Mouse (Mus musculus) limb, embryonic 12.5 days (tissue): ENCODE measurements at regions not wholly inside any gene's neighbourhood (a gene's known extent, or its start where the extent isn't known, plus 50 kb on each side); places are given as distances from the start of the nearest gene placed in this dataset.

Experiments
- ATAC-seq: fragments of 200-750 bp; cut with Nextera tagmentation; 2 replicates; pipeline ENCODE4 v1.8.0; 2017; ENCODE audit warnings: low read depth, moderate TSS enrichment; ENCODE audit not compliant: insufficient number of reproducible peaks, insufficient read depth, low FRiP score, low TSS enrichment
- H3K27ac ChIP-seq: fragments of 300-500 bp; sonication (generic); 2 replicates; pipeline ENCODE4 v1.5.1; 2016; ENCODE audit warnings: mild to moderate bottlenecking, moderate library complexity
- H3K27me3 ChIP-seq: fragments of 300-500 bp; sonication (generic); 2 replicates; pipeline ENCODE4 v1.6.1; 2016; ENCODE audit warnings: mild to moderate bottlenecking, moderate library complexity
- H3K36me3 ChIP-seq: fragments of 300-500 bp; sonication (generic); 2 replicates; pipeline ENCODE4 v1.6.1; 2016; ENCODE audit warnings: mild to moderate bottlenecking, moderate library complexity
- H3K4me1 ChIP-seq: fragments of 300-500 bp; sonication (generic); replicated peaks from 2 replicates; pipeline ENCODE4 v1.6.1; 2016
- H3K4me2 ChIP-seq: fragments of 300-500 bp; sonication (generic); 2 replicates; pipeline ENCODE4 v1.6.1; 2016; ENCODE audit warnings: mild to moderate bottlenecking, moderate library complexity
- H3K4me3 ChIP-seq: fragments of 300-500 bp; sonication (generic); replicated peaks from 2 replicates; pipeline ENCODE4 v1.5.1; 2016; ENCODE audit warnings: mild to moderate bottlenecking
- H3K9ac ChIP-seq: fragments of 300-500 bp; sonication (generic); replicated peaks from 2 replicates; pipeline ENCODE4 v1.6.1; 2016; ENCODE audit warnings: mild to moderate bottlenecking, moderate library complexity
- H3K9me3 ChIP-seq: fragments of 300-500 bp; sonication (generic); 2 replicates; pipeline ENCODE4 v1.6.1; 2016; ENCODE audit warnings: mild to moderate bottlenecking, moderate library complexity
- WGBS: fragments of 180-500 bp; shearing (Covaris S2); methylation state at CpG from one replicate; pipeline ENCODE4 v1.1.7; 2016; 5-methylcytosine and 5-hydroxymethylcytosine counted together

GRCm38 (mm10) chr8:18422846-18423245 is 555.2 kb downstream of the Defb40 start:
- no peak overlapping the region for H3K4me2 ChIP-seq
- no peak for ATAC-seq
- H3K27me3 ChIP-seq = no peaks in the 10 kb centered on the region
- no peak overlapping the region for H3K9ac ChIP-seq
- no peak overlapping the region for H3K27ac ChIP-seq
- no peak overlapping the region for H3K4me3 ChIP-seq
- no peaks in the 10 kb centered on the region for H3K36me3 ChIP-seq
- H3K9me3 ChIP-seq = no peaks in the 10 kb centered on the region
- 83% methylated on average over 5 of the region's 5 CpGs for WGBS
- no peaks in the 10 kb centered on the region for H3K4me1 ChIP-seq

GRCm38 (mm10) chr8:18412470-18412869 is 565.6 kb downstream of the Defb40 start:
- 78% methylated on average over 2 of the region's 2 CpGs for WGBS
- Histone ChIP-seq H3K27me3 (no peaks in the 10 kb centered on the region), H3K4me1 (no peaks in the 10 kb centered on the region), H3K36me3 (no peaks in the 10 kb centered on the region), H3K4me3 (no peak overlapping the region), H3K9ac (no peak overlapping the region), H3K27ac (no peak overlapping the region), H3K9me3 (no peaks in the 10 kb centered on the region), H3K4me2 (no peak overlapping the region)
- ATAC-seq = no peak

GRCm38 (mm10) chr8:18406446-18406845 is 571.6 kb downstream of the Defb40 start:
- ATAC-seq = no peak
- no peaks in the 10 kb centered on the region for H3K36me3 ChIP-seq

GRCm38 (mm10) chr8:18388353-18388752 is 589.7 kb downstream of the Defb40 start:
- ATAC-seq = no peak
- H3K36me3 ChIP-seq = no peaks in the 10 kb centered on the region
- no peak overlapping the region for H3K27ac ChIP-seq
- WGBS = 3% methylated on average over 5 of the region's 5 CpGs
- no peaks in the 10 kb centered on the region for H3K9me3 ChIP-seq
- no peaks in the 10 kb centered on the region for H3K27me3 ChIP-seq
- H3K4me3 ChIP-seq = no peak overlapping the region
- H3K4me2 ChIP-seq = no peak overlapping the region
- H3K9ac ChIP-seq = no peak overlapping the region
- no peaks in the 10 kb centered on the region for H3K4me1 ChIP-seq

More at GRCm38 (mm10) chr8:18406446-18406845, 571.6 kb downstream of the Defb40 start:
- Histone ChIP-seq H3K9ac (no peak overlapping the region), H3K4me1 (no peaks in the 10 kb centered on the region), H3K27me3 (no peaks in the 10 kb centered on the region), H3K4me2 (no peak overlapping the region), H3K9me3 (no peaks in the 10 kb centered on the region), H3K27ac (no peak overlapping the region), H3K4me3 (no peak overlapping the region)
- WGBS = 68% methylated on average over 2 of the region's 2 CpGs

- Histone ChIP-seq H3K4me3 (no peak overlapping the region), H3K9ac (no peak overlapping the region), H3K4me1 (no peaks in the 10 kb centered on the region), H3K9me3 (no peaks in the 10 kb centered on the region), H3K27ac (no peak overlapping the region), H3K4me2 (no peak overlapping the region), H3K27me3 (no peaks in the 10 kb centered on the region), H3K36me3 (no peaks in the 10 kb centered on the region)
- WGBS = 15% methylated on average over 3 of the region's 3 CpGs
- ATAC-seq = no peak
Observed at GRCm38 (mm10) chr8:18381615-18382178, 596.4 kb downstream of the Defb40 start.

- no peak overlapping the region for H3K9ac ChIP-seq
- no peaks in the 10 kb centered on the region for H3K36me3 ChIP-seq
- H3K4me2 ChIP-seq = no peak overlapping the region
- H3K9me3 ChIP-seq = no peaks in the 10 kb centered on the region
- no peak overlapping the region for H3K4me3 ChIP-seq
- WGBS = 82% methylated on average over 4 of the region's 4 CpGs
- no peak for ATAC-seq
- H3K27ac ChIP-seq = no peak overlapping the region
- H3K4me1 ChIP-seq = no peaks in the 10 kb centered on the region
- no peaks in the 10 kb centered on the region for H3K27me3 ChIP-seq
Observed at GRCm38 (mm10) chr8:18348716-18349115, 629.3 kb downstream of the Defb40 start.

GRCm38 (mm10) chr8:18346248-18346647 is 631.8 kb downstream of the Defb40 start:
- H3K9ac ChIP-seq = no peak overlapping the region
- H3K27ac ChIP-seq = no peak overlapping the region
- no peak for ATAC-seq
- no peak overlapping the region for H3K4me3 ChIP-seq
- H3K4me1 ChIP-seq = no peaks in the 10 kb centered on the region
- no peaks in the 10 kb centered on the region for H3K9me3 ChIP-seq
- H3K36me3 ChIP-seq = no peaks in the 10 kb centered on the region
- 58% methylated on average over 4 of the region's 4 CpGs for WGBS
- no peak overlapping the region for H3K4me2 ChIP-seq
- no peaks in the 10 kb centered on the region for H3K27me3 ChIP-seq

GRCm38 (mm10) chr8:18345322-18345721 is 632.7 kb downstream of the Defb40 start:
- no peak overlapping the region for H3K4me3 ChIP-seq
- no peaks in the 10 kb centered on the region for H3K4me1 ChIP-seq
- no peak overlapping the region for H3K4me2 ChIP-seq
- H3K27me3 ChIP-seq = no peaks in the 10 kb centered on the region
- H3K27ac ChIP-seq = no peak overlapping the region
- ATAC-seq = no peak
- H3K36me3 ChIP-seq = no peaks in the 10 kb centered on the region
- WGBS = 38% methylated on average over 6 of the region's 6 CpGs
- H3K9me3 ChIP-seq = no peaks in the 10 kb centered on the region
- H3K9ac ChIP-seq = no peak overlapping the region

- no peak overlapping the region for H3K27ac ChIP-seq
- H3K27me3 ChIP-seq = no peaks in the 10 kb centered on the region
- no peaks in the 10 kb centered on the region for H3K36me3 ChIP-seq
- no peak for ATAC-seq
- H3K4me2 ChIP-seq = no peak overlapping the region
- 87% methylated on average over 5 of the region's 5 CpGs for WGBS
- H3K4me1 ChIP-seq = no peaks in the 10 kb centered on the region
- H3K4me3 ChIP-seq = no peak overlapping the region
- H3K9ac ChIP-seq = no peak overlapping the region
- H3K9me3 ChIP-seq = no peaks in the 10 kb centered on the region
Observed at GRCm38 (mm10) chr8:18344838-18345237, 633.2 kb downstream of the Defb40 start.

- WGBS = 68% methylated on average over 1 of the region's 1 CpGs
- no peaks in the 10 kb centered on the region for H3K4me1 ChIP-seq
- H3K4me3 ChIP-seq = no peak overlapping the region
- no peak overlapping the region for H3K27ac ChIP-seq
- no peaks in the 10 kb centered on the region for H3K27me3 ChIP-seq
- H3K9ac ChIP-seq = no peak overlapping the region
- no peaks in the 10 kb centered on the region for H3K9me3 ChIP-seq
- no peaks in the 10 kb centered on the region for H3K36me3 ChIP-seq
- no peak for ATAC-seq
- no peak overlapping the region for H3K4me2 ChIP-seq
Observed at GRCm38 (mm10) chr8:18335576-18335975, 642.5 kb downstream of the Defb40 start.

GRCm38 (mm10) chr8:18328521-18328920 is 649.5 kb downstream of the Defb40 start:
- H3K4me2 ChIP-seq = no peak overlapping the region
- 87% methylated on average over 2 of the region's 2 CpGs for WGBS
- no peak for ATAC-seq
- H3K36me3 ChIP-seq = no peaks in the 10 kb centered on the region
- H3K27me3 ChIP-seq = no peaks in the 10 kb centered on the region
- H3K4me1 ChIP-seq = no peaks in the 10 kb centered on the region
- no peaks in the 10 kb centered on the region for H3K9me3 ChIP-seq
- H3K9ac ChIP-seq = no peak overlapping the region
- H3K27ac ChIP-seq = no peak overlapping the region
- H3K4me3 ChIP-seq = no peak overlapping the region

- Histone ChIP-seq H3K36me3 (no peaks in the 10 kb centered on the region), H3K4me1 (no peaks in the 10 kb centered on the region), H3K4me3 (no peak overlapping the region), H3K9ac (no peak overlapping the region), H3K27ac (no peak overlapping the region), H3K27me3 (no peaks in the 10 kb centered on the region), H3K4me2 (no peak overlapping the region), H3K9me3 (no peaks in the 10 kb centered on the region)
- no peak for ATAC-seq
- 49% methylated on average over 2 of the region's 2 CpGs for WGBS
Observed at GRCm38 (mm10) chr8:18316488-18316887, 661.6 kb downstream of the Defb40 start.
